Mouse (Mus musculus): ENCODE results near the gene Gm20792. TPM values are rescaled to one million over a fixed set of nuclear protein-coding genes. Genes with fewer than 3 reads are reported as not detected.

Gene Gm20792
- not detected in 2 replicates for polyA plus RNA-seq (2015; fragmentation: Nextera tagmentation; extraction: Ambion mirVana)

DNA sequence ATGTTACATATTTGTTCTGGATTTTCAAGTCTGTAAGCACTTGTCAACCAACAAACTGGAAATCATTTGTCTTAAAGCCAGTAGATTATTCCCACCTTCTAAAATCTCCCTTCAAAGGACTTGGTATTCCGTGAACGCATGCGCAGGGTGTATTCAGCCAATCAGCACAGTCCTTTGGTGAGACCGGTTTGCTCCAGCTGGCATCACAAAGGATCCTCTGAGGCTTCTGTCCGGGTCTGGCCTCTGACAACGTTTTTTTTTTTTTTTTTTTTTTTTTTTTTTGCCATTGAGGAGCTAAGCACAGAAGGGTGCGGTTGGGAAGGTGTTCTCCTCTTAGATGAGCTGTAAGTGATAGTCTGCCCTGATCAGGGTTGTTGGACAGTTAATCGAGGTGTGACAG is at the start of gene Gm20792:
Gene Gm20792 (plus strand): TSS at position 301 of the 400 bp plus-strand sequence.

